Mouse (Mus musculus) E14TG2a.4 (cell line): ENCODE results near the gene Cdkl5.

Source experiments
- CTCF ChIP-seq: conservative IDR thresholded peaks from 2 replicates; pipeline ENCODE4 v1.5.1; 2014; ENCODE audit warnings: low read length
- NANOG ChIP-seq: IDR thresholded peaks from 2 replicates; pipeline ENCODE4 v1.6.1; 2014; ENCODE audit warnings: borderline replicate concordance, low read length, mixed read lengths
- POU5F1 ChIP-seq: IDR thresholded peaks from 2 replicates; pipeline ENCODE4 v1.6.1; 2014; ENCODE audit warnings: low read length, borderline replicate concordance

DNA sequence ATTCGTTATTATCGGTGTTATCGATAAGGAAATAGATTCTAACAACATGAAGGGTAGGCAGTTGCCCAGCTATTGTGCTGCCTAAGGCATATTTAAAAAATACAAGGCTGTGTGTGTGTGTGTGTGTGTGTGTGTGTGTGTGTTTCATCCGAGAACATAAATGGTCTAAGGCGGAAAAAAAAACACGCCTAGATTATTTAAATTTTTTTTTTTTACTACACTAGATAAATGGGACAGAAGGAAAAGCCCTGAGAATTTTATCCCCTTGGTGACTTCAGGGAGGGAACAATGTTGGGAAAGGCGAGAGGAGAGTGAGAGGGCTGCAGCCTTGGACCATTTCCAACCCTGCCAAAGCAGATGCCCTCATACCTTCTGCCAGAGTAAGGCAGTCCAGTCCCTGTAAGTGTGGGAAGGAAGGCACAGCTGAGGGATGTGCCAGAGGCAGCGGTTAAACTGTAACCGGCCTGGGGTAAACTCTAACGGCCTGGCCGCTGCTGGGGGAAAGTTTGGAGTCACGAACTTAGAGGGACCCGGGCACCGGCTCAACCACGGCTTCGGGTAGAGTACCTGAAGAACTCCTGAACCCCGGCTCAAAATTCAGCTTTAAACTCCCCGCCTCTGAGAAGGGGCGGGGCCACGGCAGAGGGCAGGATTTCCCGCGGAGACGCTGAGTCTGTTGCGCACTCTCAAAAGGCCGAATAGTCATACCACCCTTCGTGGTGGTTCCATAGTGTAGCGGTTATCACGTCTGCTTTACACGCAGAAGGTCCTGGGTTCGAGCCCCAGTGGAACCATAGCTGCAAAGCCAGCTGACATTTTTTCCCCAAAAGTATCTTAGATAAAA, 228.9 kb downstream of the Cdkl5 start:
- TF ChIP-seq CTCF (no peak), POU5F1 (no peak), NANOG (no peak)
